Mouse (Mus musculus) cortical plate, adult 2 months (tissue): ENCODE measurements around the gene Gm49320.

Experiments used
- CTCF ChIP-seq: fragments of 200-500 bp; IDR thresholded peaks from 2 replicates; pipeline ENCODE4 v1.5.1; 2011; ENCODE audit warnings: mild to moderate bottlenecking, control low read depth, low read length; ENCODE audit not compliant: insufficient read depth; ENCODE audit errors: extremely low read depth
- POLR2A ChIP-seq: fragments of 200-500 bp; IDR thresholded peaks from 2 replicates; pipeline ENCODE4 v1.6.1; 2011; ENCODE audit warnings: mild to moderate bottlenecking, low read length, control low read depth; ENCODE audit not compliant: insufficient read depth; ENCODE audit errors: extremely low read depth

GRCm38 (mm10) chr8:4249213-4249612, 10.5 kb downstream of the Gm49320 start:
- TF ChIP-seq POLR2A (no peak), CTCF (no peak)
